Mouse (Mus musculus) cerebellum, postnatal 36 days (tissue): ENCODE measurements around the gene Pigw.

Source experiments
- DNase-seq, 2 experiments: peaks; one replicate each; pipeline ENCODE4 v3.0.0; 2021 to 2022; ENCODE audit warnings: mixed read lengths in 2 of 2

Gene Pigw

DNA sequence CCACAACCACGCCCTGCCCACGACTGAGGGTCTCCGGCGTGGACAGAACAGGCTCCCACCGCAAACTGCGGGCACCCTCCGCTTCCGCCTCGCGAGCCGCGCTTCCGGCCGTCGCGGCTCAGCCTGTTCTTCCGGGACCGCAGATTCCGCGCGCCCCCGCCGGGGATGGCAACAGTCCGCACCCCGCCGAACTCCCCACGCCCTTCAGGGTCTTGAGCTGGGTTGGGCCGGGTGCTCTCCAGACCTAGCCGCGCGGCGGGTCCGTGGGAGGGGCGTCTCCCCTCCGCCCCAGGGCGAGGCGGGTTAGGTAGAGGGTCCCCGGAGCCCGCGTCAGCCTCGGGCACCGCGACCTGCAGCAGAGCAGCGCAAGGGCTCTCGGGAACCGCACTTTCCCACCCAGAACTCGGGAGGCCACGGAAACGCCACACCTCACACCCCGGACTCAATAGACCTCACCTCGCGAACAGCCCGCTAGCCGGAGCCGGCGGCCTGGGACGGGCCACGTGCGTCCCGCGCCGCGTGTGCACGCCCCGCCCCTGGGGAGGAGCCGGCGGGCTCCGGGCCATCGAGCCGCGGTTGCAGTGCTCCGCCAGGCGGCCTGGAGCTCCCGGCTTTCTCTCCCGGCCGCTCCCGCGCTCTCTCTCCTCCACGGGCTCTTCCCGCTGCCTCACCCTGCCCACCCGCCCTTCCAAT is at the start of gene Pigw, which contains the start of gene Myo19:
Gene Pigw (minus strand): TSS at position 514 of the 693 bp plus-strand sequence.
Gene Myo19 (plus strand): TSS at position 377 of the 693 bp plus-strand sequence.
- peak; percentile 76 to 86 for DNase-seq

DNA sequence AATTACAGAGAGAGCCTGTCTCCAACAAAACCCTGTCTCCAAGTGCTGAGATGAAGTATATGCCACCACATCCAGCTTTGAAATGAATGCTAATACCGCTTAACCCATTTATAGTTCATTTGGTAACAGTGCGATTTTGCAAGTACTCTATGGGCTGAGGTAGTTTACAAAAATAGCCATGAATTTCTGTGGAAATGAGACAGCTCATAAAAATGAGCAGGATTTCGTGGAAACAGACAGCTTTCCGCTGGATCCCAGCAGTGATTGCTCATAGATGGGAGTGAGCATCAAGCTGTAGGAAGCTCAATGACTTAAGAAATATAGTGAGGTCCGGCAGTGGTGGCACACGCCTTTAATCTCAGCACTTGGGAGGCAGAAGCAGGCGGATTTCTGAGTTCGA is 40.9 kb upstream of the Pigw start:
- no peak for DNase-seq

- DNase-seq: no peak
These were observed 39.9 kb upstream of the Pigw start for GRCm38 (mm10) chr11:84919951-84920350.

DNA sequence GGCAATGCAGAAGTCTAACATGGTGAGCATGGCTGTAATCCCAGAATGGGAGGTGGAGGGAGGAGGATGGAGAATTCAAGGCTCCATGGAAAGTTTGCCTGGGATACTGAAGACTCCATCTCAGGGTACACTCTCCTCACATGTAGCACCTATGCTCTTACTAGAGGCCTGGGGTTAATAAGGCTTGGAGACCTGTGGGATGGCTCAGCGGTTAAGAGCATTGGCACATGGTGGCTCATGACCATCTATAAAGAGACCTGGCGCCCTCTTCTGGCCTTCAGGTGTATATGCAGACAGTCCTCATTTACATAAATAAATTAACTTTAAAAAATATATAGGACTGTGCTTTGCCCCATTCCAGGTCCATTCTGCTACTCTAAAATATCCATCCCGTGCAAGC is 39.2 kb upstream of the Pigw start:
- peak; percentile 30 to 37 for DNase-seq

- DNase-seq: peak; percentile 96 to 98
These were observed 38.3 kb upstream of the Pigw start for GRCm38 (mm10) chr11:84918425-84918824.

DNA sequence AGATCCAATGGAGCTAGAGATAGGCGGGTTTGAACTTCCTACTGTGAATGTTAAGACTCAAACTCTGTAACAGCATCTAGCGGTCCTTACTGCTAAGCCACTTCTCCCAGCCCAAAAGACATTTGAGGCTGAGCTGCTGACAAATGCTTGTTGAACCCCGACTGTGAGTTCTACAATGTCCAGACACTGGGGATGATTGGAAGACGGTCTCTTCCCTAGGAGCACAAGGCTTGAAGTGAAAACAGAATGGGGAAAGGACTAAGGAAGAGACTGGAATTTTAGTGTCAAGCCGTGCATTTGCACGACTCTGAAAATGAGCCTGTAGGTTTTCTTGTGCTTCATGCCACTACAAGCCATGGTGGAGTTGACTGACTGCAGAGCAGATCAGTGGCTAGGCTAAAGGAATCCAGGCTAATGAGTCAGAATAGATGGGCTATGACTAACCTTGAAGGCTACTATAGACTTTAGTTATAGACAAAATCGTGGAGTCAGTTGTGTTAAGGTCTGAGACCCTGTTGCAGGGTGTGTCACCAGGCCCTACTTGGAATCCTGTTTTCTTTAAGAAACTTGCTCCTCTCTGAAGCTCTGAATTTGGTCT is 36.7 kb upstream of the Pigw start:
- no peak for DNase-seq

- DNase-seq: peak; percentile 78 to 93
These were observed 36.1 kb upstream of the Pigw start, which contains the start of gene Znhit3 for GRCm38 (mm10) chr11:84916053-84916702. Gene Znhit3, minus strand, starts transcription at chr11:84916366.

DNA sequence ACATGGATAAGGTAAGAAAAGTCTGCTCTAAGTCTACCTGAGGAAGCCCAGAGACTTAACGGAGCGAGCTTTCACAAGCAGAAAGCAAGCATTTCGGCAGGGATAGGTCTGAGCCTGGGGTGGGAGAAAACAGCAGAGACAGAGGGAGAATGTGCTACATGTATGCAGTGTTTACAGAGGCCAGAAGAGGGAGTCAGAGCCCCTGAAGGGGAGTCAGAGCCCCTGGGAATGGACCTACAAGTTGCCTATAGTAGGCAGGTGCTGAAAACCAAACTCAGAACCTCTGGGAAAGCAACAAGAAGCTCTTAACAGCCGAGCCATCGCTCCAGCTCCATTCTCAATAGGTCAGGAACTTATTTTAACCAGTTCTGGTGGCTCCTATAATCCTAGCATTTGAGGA is 34.6 kb upstream of the Pigw start:
- DNase-seq: no peak

- no peak for DNase-seq
These were observed 30.3 kb upstream of the Pigw start for GRCm38 (mm10) chr11:84910411-84910810.

- no peak for DNase-seq
These were observed 28.4 kb upstream of the Pigw start for GRCm38 (mm10) chr11:84908480-84908879.

- no peak for DNase-seq
These were observed 27.0 kb upstream of the Pigw start for GRCm38 (mm10) chr11:84907081-84907480.

GRCm38 (mm10) chr11:84904597-84905144 is 24.6 kb upstream of the Pigw start:
- no peak for DNase-seq

- DNase-seq: no peak
These were observed 13.0 kb upstream of the Pigw start for GRCm38 (mm10) chr11:84893113-84893512.

GRCm38 (mm10) chr11:84891705-84892104 is 11.6 kb upstream of the Pigw start:
- DNase-seq: no peak

DNA sequence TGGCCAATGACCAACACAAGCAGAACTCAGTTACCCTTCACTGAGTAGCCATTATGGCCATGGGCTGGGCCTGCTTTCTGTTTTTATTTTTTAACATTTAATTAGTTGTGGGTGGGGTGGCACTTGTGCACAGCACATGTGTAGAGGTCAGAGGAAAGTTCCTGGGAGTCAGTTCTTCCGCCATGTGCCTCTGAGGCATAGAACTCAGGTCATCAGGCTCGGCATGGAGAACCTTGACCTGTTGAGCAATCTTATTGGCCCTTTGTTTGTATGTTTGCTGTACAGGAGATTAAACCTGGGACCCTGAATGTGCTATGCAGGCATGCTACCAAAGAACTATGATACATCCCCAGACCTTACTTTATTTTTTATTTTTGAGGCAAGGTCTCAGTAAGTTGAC is 9.4 kb upstream of the Pigw start:
- no peak for DNase-seq

- DNase-seq: no peak
These were observed 7.9 kb upstream of the Pigw start for GRCm38 (mm10) chr11:84888025-84888424.

DNA sequence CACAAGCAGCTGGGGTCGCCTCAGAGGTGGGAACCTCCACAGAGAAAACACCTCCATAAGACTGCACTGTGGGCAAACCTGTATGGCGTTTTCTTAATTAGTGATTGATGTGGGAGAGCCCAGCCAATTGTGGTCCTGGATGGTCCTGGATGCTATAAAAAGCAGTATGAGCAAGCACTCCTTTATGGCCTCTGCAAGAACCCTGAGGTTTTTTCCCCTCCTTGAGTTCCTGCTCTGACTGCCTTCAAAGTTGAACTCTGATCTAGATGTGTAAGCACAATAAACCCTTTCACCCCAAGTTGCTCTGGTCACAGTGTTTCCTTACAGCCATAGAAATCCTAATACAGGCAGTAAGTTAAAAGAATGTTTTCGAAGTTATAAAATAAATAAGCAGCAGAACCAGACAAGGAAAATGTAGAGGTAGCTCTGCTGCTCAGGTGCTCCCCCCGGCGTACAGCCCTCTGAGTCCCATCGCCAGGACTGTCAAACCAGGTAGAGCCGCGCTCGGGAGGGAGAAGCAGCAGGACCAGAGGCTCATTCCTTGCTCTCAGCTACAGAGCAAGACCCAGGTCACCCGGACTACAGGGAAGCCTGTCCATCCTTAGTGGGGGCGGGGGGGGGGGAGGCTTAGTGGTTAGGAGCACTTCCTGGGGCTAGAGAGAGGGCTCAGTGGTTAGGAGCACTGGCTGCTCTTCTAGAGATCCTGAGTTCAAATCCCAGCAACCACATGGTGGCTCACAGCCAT is 6.9 kb upstream of the Pigw start:
- DNase-seq: no peak

GRCm38 (mm10) chr11:84886236-84886635 is 6.2 kb upstream of the Pigw start:
- DNase-seq: no peak

DNA sequence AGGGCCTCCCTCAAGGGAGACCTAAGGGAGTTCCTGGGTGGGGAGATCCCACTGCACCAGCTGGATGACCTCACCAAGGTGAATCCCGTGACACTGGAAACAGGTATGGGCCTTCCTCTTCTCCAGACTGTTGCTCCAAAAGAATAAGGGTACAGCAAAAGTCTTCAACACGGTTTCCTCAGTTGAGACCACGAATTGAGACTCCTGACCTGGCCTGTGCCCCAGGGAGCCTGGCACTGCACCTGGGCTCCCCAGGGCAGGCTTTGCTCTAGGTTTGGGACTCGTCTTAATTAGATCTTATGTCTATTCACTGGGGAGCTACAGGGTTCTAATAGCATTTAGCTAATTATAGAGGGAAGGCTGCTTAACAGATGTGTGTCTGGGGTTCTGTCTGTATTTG is 5.2 kb upstream of the Pigw start:
- DNase-seq: no peak

DNA sequence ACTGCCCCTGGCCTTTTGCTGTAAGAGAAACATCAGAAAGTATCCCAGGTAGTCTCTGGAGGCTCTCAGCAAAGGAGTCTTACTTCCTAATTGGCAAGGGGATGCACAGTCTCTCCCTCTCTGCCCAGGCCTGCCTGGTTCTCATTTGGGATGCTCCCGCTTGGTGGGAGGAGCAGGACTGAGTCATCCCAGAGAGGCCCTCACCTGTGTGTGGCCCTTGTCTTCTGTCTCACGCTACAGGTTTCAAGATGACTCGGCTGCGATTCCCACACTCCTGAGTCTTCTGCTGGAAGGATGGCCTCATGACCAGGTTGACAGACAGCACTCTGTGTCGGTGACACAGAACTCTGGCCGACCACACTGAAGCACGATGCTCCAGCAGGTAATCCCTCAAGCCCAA is 2.3 kb upstream of the Pigw start:
- DNase-seq: no peak

GRCm38 (mm10) chr11:84880971-84881370 is 886 bp upstream of the Pigw start:
- no peak for DNase-seq

- peak; percentile 48 to 55 for DNase-seq
These were observed 428 bp upstream of the Pigw start for GRCm38 (mm10) chr11:84880465-84880961.
